Mouse (Mus musculus) lung, postnatal 0 days (tissue): ENCODE results near the gene Iqcn.

Source experiments
- CTCF ChIP-seq: IDR thresholded peaks from 2 replicates; pipeline ENCODE4 v1.5.1; 2016; ENCODE audit warnings: antibody characterized with exemption, mild to moderate bottlenecking
- EP300 ChIP-seq: IDR thresholded peaks from 2 replicates; pipeline ENCODE4 v1.6.1; 2016; ENCODE audit warnings: antibody characterized with exemption, mild to moderate bottlenecking, control low read depth

DNA sequence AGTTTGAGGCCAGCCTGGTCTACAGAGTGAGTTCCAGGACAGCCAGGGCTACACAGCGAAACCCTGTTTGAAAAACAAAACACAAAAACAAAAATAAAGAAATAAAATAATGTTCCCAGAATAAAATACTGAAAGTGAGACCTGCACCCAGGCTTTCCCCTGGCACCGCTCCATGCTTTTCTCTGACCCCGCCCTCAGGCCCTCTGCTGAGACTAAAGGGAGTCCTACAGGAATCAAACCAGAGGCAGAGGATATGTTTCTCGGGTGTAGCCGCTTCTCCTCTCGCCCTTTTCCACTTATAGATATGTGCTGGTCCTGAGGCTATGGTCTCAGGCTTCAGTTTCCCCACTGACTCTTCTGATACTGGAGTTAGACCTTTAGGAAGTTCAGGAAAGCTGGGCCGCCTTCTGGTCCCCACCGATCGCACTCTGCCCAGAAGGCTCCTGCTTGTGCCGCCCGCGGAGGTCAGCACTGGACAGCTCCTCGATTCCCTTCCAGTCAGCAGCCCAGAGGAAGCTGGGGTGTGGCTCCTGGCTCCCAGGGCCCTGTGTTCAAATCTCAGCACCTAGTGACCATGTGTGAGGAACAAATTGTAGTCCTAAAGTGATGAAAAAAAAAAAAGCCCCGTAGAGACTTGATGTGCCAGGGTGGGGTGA is 22.7 kb downstream of the Iqcn start:
- TF ChIP-seq CTCF (no peak), EP300 (no peak)
